Mouse (Mus musculus): ENCODE measurements around the gene Ralbp1.

DNA sequence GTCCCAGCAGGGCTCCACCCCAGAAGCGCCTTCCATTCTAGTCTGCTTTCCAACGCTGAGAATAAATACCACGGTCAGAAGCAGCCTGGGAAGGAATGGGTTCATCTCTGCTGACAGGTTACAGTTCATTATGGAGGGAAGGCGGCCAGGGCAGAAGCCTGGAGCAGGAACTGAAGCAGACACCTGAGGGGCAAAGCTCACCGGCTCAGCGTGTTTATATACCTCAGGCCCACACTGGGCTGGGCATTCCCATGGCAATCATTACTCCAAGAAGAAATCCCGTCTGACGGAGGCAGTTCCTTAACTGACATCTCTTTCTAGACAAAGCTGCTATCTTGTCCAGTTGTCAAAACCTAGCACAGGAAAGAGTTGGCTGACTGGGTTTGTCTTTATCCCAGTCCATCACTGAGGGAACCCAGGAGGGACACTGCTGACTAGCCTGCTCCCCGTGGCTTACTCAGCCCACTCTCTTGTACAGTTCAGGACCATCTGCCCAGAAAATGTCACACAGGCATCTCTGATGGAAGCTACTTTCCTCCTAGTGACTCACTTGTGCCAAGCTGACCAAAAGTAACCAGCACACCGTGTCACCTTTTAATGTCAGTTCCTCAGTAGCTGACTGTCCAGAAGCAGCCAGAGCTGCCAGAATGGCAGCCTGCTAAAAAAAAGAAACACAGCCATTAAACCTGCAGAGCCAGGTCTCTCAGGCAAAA is 42.8 kb downstream of the Ralbp1 start:
- no peak for TF ChIP-seq CTCF (IDR thresholded peaks at IDR 0.05; ENCODE audit: low read depth)
- TF ChIP-seq EP300 (IDR thresholded peaks at IDR 0.05; ENCODE audit: low read depth), result no peak
